39 mouse cellular contexts compared by ENCODE assay signal in genomic region chr5:113329463-113329862, GRCm38 (mm10). TPM values are rescaled to one million over a fixed set of nuclear protein-coding genes. Genes with fewer than 3 reads are reported as not detected.
"Had no signal": no experiment of that assay in that cellular context is flagged by ENCODE, and none has a peak within 500 bp of the region (broad histone marks: within the 10 kb centered on the region; RNA-seq: fewer than 3 reads in every experiment).

No protein-coding gene starts in this region.

- H3K4me3 ChIP-seq: heart, embryonic 10.5 days; heart, embryonic 12.5 days; hindbrain, embryonic 10.5 days; hindbrain, embryonic 12.5 days; intestine, embryonic 15.5 days; layer of hippocampus, adult 2 months; left cerebral cortex, adult 2 months; limb, embryonic 10.5 days; limb, embryonic 12.5 days had no signal

- H3K36me3 ChIP-seq: heart, embryonic 10.5 days; heart, embryonic 12.5 days; hindbrain, embryonic 10.5 days; hindbrain, embryonic 12.5 days; intestine, embryonic 15.5 days; limb, embryonic 10.5 days; limb, embryonic 12.5 days had no signal

- H3K27ac ChIP-seq: heart, embryonic 10.5 days; hindbrain, embryonic 10.5 days; hindbrain, embryonic 12.5 days; hindbrain, embryonic 14.5 days; intestine, embryonic 15.5 days; layer of hippocampus, adult 2 months; left cerebral cortex, adult 2 months; limb, embryonic 10.5 days; limb, embryonic 12.5 days had no signal

- H3K4me1 ChIP-seq: intestine, embryonic 15.5 days had no signal

- DNase-seq: gastrocnemius, postnatal 14 days; heart, adult 18-20 months; heart, postnatal 10 days; heart, postnatal 4 days; kidney, adult 18-20 months; kidney, adult 8-10 months; kidney, postnatal 10 days; kidney, postnatal 25 days; kidney, postnatal 4 days; liver had no signal

- H3K9me3 ChIP-seq: intestine, embryonic 15.5 days; limb, embryonic 10.5 days had no signal

- H3K9ac ChIP-seq: heart, embryonic 12.5 days; hindbrain, embryonic 12.5 days; hindbrain, embryonic 14.5 days; intestine, embryonic 15.5 days; limb, embryonic 12.5 days had no signal

RNA-seq across cellular contexts. Expression of gene Sgsm1, which starts 18.9 kb away (rescaled TPM):
- total RNA-seq: granulocyte monocyte progenitor cell, adult 5-6 weeks had no signal
- polyA plus RNA-seq: inflammation-experienced regulatory T-cells, adult 6 months had no signal

RNA-seq across cellular contexts. Expression of gene Aym1, which starts 27.6 kb away (rescaled TPM):
- total RNA-seq: gastrocnemius, adult 18-20 months; gastrocnemius, adult 8-10 months; gastrocnemius, postnatal 14 days; gastrocnemius, postnatal 4 days; granulocyte monocyte progenitor cell, adult 5-6 weeks; heart, adult 18-20 months; heart, adult 8-10 months; heart, postnatal 10 days; heart, postnatal 25 days; heart, postnatal 4 days; layer of hippocampus, adult 2 months; layer of hippocampus, postnatal 10 days; layer of hippocampus, postnatal 25 days; left cerebral cortex, adult 2 months; left cerebral cortex, postnatal 14 days; left cerebral cortex, postnatal 36 days had no signal
- polyA plus RNA-seq: heart, embryonic 10.5 days; heart, embryonic 12.5 days; heart, embryonic 14.5 days; heart, embryonic 16.5 days; hindbrain, embryonic 10.5 days; hindbrain, embryonic 12.5 days; hindbrain, embryonic 14.5 days; hindbrain, embryonic 16.5 days; inflammation-experienced regulatory T-cells, adult 6 months; intestine, embryonic 15.5 days; intestine, postnatal 0 days; kidney, embryonic 14.5 days; kidney, embryonic 16.5 days; limb, embryonic 10.5 days; limb, embryonic 12.5 days; limb, embryonic 14.5 days; liver, embryonic 11.5 days had no signal
